Mouse (Mus musculus) cerebellum, postnatal 25 days (tissue): ENCODE data around the gene 4930595M18Rik.

Experiments used
- DNase-seq, 2 experiments: peaks; one replicate each; pipeline ENCODE4 v3.0.0; 2021; ENCODE audit warnings: mixed read lengths in 2 of 2

The 4930595M18Rik gene

DNA sequence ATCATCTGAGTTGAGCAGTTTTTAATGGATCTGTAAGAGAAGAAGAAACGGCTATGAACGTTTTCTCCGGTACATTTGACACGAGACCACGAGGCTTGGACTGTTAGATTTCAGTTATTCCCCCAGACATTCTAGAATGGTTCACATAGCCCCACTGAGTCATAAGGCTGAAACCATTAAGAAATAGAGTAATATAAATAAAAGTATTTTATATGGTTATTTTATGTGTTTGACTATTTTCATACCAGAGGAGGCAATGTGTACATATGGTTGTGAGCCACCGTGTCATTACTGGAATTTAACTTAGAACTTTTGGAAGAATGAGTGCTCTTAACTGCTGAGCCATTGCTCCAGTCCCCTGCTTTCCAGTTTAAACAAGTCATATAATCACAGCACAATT is at the start of gene 4930595M18Rik:
Gene 4930595M18Rik (minus strand): TSS at position 101 of the 400 bp plus-strand sequence.
- DNase-seq: no peak

DNA sequence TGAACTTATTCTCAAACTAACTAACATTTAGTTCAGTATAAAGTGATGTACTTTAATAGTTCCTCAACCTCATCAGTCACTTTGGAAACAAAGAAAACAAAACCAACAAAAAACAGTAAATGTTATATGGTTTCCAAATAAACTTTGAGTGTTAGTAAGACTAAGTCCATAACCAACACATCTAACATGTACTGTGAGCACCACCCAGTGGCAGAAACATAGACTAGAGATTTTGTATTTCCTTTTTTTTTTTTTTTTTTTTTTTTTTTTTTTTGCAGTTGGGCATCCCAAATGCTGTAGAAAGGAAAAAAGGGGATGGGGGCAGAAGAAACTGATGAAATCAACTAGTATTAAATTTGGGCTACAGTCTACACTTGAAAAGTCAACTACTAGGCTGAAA is 14.6 kb upstream of the 4930595M18Rik start:
- DNase-seq: no peak
